Mouse (Mus musculus) heart, embryonic 10.5 days (tissue): ENCODE results near the gene Tmem120b. TPM values are rescaled to one million over a fixed set of nuclear protein-coding genes. Genes with fewer than 3 reads are reported as not detected.
"Not testable (repeated sequence)": the region's sequence is repeated elsewhere in the genome, so short reads cannot be mapped to it uniquely, and the experiment has no call there.

ENCODE experiments used
- DNase-seq: peaks from one replicate; pipeline ENCODE4 v3.0.0-alpha.2; 2017; ENCODE audit warnings: low spot score
- H3K27ac ChIP-seq: fragments of 300-500 bp; sonication (generic); 2 replicates; pipeline ENCODE4 v1.5.1; 2016; ENCODE audit warnings: mild to moderate bottlenecking
- H3K27me3 ChIP-seq: fragments of 300-500 bp; sonication (generic); 2 replicates; pipeline ENCODE4 v1.6.1; 2016; ENCODE audit warnings: mild to moderate bottlenecking; ENCODE audit not compliant: poor library complexity, insufficient read depth, severe bottlenecking
- H3K36me3 ChIP-seq: fragments of 300-500 bp; sonication (generic); 2 replicates; pipeline ENCODE4 v1.6.1; 2016; ENCODE audit warnings: mild to moderate bottlenecking, moderate library complexity
- H3K4me1 ChIP-seq: fragments of 300-500 bp; sonication (generic); 2 replicates; pipeline ENCODE4 v1.6.1; 2016; ENCODE audit warnings: mild to moderate bottlenecking
- H3K4me3 ChIP-seq: fragments of 300-500 bp; sonication (generic); 2 replicates; pipeline ENCODE4 v1.5.1; 2016; ENCODE audit warnings: mild to moderate bottlenecking, moderate library complexity
- H3K9me3 ChIP-seq: fragments of 300-500 bp; sonication (generic); 2 replicates; pipeline ENCODE4 v1.6.1; 2016; ENCODE audit warnings: mild to moderate bottlenecking, moderate library complexity
- WGBS: fragments of 180-500 bp; shearing (Covaris S2); methylation state at CpG from one replicate; pipeline ENCODE4 v1.1.7; 2016; 5-methylcytosine and 5-hydroxymethylcytosine counted together
- polyA plus RNA-seq: library from polyadenylated mRNA; unstranded; fragments of >200 nt; fragmentation: Nextera tagmentation; extraction: Ambion mirVana; gene quantifications from 2 replicates; pipeline ENCODE4 v1.2.1, GENCODE M21; 2016

Tmem120b gene
- polyA plus RNA-seq, 1 experiment from 2014 or later = 14.3 TPM

- 14% methylated on average over 14 of the region's 14 CpGs for WGBS
- Histone ChIP-seq H3K27me3 (no peaks in the 10 kb centered on the region), H3K4me1 (peaks cover 16% of the 10 kb centered on the region), H3K4me3 (peak overlapping the region; percentile 41; the same call in 1 of the 2 replicates), H3K27ac (peak overlapping the region; percentile 78), H3K9me3 (no peaks in the 10 kb centered on the region), H3K36me3 (no peaks in the 10 kb centered on the region)
- DNase-seq = no peak
Measured at GRCm38 (mm10) chr5:123059757-123060520, 8.3 kb upstream of the Tmem120b start.

- H3K27ac ChIP-seq = peak overlapping the region; percentile 78
- H3K36me3 ChIP-seq = no peaks in the 10 kb centered on the region
- H3K4me3 ChIP-seq = peak overlapping the region; percentile 41
- H3K4me1 ChIP-seq = peaks cover 16% of the 10 kb centered on the region
- 63% methylated on average over 9 of the region's 9 CpGs for WGBS
- no peak for DNase-seq
- no peaks in the 10 kb centered on the region for H3K27me3 ChIP-seq
- no peaks in the 10 kb centered on the region for H3K9me3 ChIP-seq
Measured at GRCm38 (mm10) chr5:123060706-123061401, 7.4 kb upstream of the Tmem120b start.

GRCm38 (mm10) chr5:123061402-123061749, 6.8 kb upstream of the Tmem120b start:
- not testable (repeated sequence) for H3K27me3 ChIP-seq, H3K4me3 ChIP-seq, DNase-seq, H3K27ac ChIP-seq, H3K9me3 ChIP-seq, H3K36me3 ChIP-seq
- peaks cover 16% of the 10 kb centered on the region for H3K4me1 ChIP-seq
- WGBS = 80% methylated on average over 6 of the region's 6 CpGs

- Histone ChIP-seq H3K9me3 (no peaks in the 10 kb centered on the region), H3K27me3 (no peaks in the 10 kb centered on the region), H3K4me1 (peaks cover 21% of the 10 kb centered on the region)
Measured at GRCm38 (mm10) chr5:123063141-123063540, 5.1 kb upstream of the Tmem120b start.

GRCm38 (mm10) chr5:123064207-123064606, 4.0 kb upstream of the Tmem120b start:
- no peak for DNase-seq
- Histone ChIP-seq H3K4me1 (peaks cover 19% of the 10 kb centered on the region), H3K4me3 (no peak overlapping the region), H3K27ac (no peak overlapping the region), H3K36me3 (no peaks in the 10 kb centered on the region), H3K9me3 (no peaks in the 10 kb centered on the region), H3K27me3 (no peaks in the 10 kb centered on the region)
- 31% methylated on average over 6 of the region's 6 CpGs for WGBS

More at GRCm38 (mm10) chr5:123063141-123063540, 5.1 kb upstream of the Tmem120b start:
- DNase-seq = no peak
- Histone ChIP-seq H3K4me3 (no peak overlapping the region), H3K27ac (no peak overlapping the region), H3K36me3 (no peaks in the 10 kb centered on the region)
- WGBS = 89% methylated on average over 3 of the region's 3 CpGs

- peak; percentile 80 for DNase-seq
- Histone ChIP-seq H3K27me3 (no peaks in the 10 kb centered on the region), H3K4me3 (peak overlapping the region; percentile 32; the same call in 1 of the 2 replicates), H3K27ac (peak overlapping the region; percentile 33; the same call in 1 of the 2 replicates), H3K4me1 (peaks cover 5% of the 10 kb centered on the region; the same call in 1 of the 2 replicates), H3K9me3 (no peaks in the 10 kb centered on the region), H3K36me3 (no peaks in the 10 kb centered on the region)
- 14% methylated on average over 6 of the region's 6 CpGs for WGBS
Measured at GRCm38 (mm10) chr5:123067395-123067995, 720 bp upstream of the Tmem120b start.

- H3K4me1 ChIP-seq = peaks cover 5% of the 10 kb centered on the region; the same call in 1 of the 2 replicates
Measured at GRCm38 (mm10) chr5:123068714-123069113, 499 bp downstream of the Tmem120b start.

GRCm38 (mm10) chr5:123075576-123076418, 7.6 kb downstream of the Tmem120b start:
- H3K4me3 ChIP-seq = peak overlapping the region; percentile 87
- 7% methylated on average over 45 of the region's 45 CpGs for WGBS
- H3K9me3 ChIP-seq = no peaks in the 10 kb centered on the region
- no peaks in the 10 kb centered on the region for H3K27me3 ChIP-seq
- DNase-seq = peak; percentile 96
- peaks cover 34% of the 10 kb centered on the region for H3K4me1 ChIP-seq
- peak overlapping the region; percentile 87 for H3K27ac ChIP-seq
- no peaks in the 10 kb centered on the region for H3K36me3 ChIP-seq

More at GRCm38 (mm10) chr5:123068714-123069113, 499 bp downstream of the Tmem120b start:
- DNase-seq = no peak
- Histone ChIP-seq H3K27me3 (no peaks in the 10 kb centered on the region), H3K9me3 (no peaks in the 10 kb centered on the region), H3K4me3 (no peak overlapping the region), H3K27ac (0 out of 2 replicates have a peak overlapping the region, but pooled peaks have one; percentile 70), H3K36me3 (no peaks in the 10 kb centered on the region)
- 71% methylated on average over 2 of the region's 2 CpGs for WGBS

- Histone ChIP-seq H3K4me3 (peak overlapping the region; percentile 87), H3K9me3 (no peaks in the 10 kb centered on the region), H3K27me3 (no peaks in the 10 kb centered on the region), H3K27ac (peak overlapping the region; percentile 87), H3K36me3 (no peaks in the 10 kb centered on the region), H3K4me1 (peaks cover 34% of the 10 kb centered on the region)
- WGBS = 3% methylated on average over 35 of the region's 35 CpGs
- DNase-seq = peak; percentile 83
Measured at GRCm38 (mm10) chr5:123076419-123077281, 8.4 kb downstream of the Tmem120b start.

GRCm38 (mm10) chr5:123079568-123079967, 11.4 kb downstream of the Tmem120b start:
- no peaks in the 10 kb centered on the region for H3K36me3 ChIP-seq
- WGBS = 86% methylated on average over 1 of the region's 1 CpGs
- no peak overlapping the region for H3K4me3 ChIP-seq
- no peak for DNase-seq
- no peak overlapping the region for H3K27ac ChIP-seq
- peaks cover 43% of the 10 kb centered on the region for H3K4me1 ChIP-seq
- no peaks in the 10 kb centered on the region for H3K27me3 ChIP-seq
- H3K9me3 ChIP-seq = no peaks in the 10 kb centered on the region

- 57% methylated on average over 8 of the region's 8 CpGs for WGBS
- H3K27ac ChIP-seq = no peak overlapping the region
- no peaks in the 10 kb centered on the region for H3K36me3 ChIP-seq
- no peaks in the 10 kb centered on the region for H3K9me3 ChIP-seq
- H3K4me1 ChIP-seq = peaks cover 46% of the 10 kb centered on the region
- H3K4me3 ChIP-seq = no peak overlapping the region
- H3K27me3 ChIP-seq = no peaks in the 10 kb centered on the region
- no peak for DNase-seq
Measured at GRCm38 (mm10) chr5:123080041-123080440, 11.8 kb downstream of the Tmem120b start.
